Mouse (Mus musculus): Measurements from ENCODE around the gene Dazl. TPM values are rescaled to one million over a fixed set of nuclear protein-coding genes. Genes with fewer than 3 reads are reported as not detected.

The Dazl gene
- 0.20 and 0.78 TPM in 2 replicates for polyA plus RNA-seq (2014; fragmentation: Nextera tagmentation; extraction: Ambion mirVana)

DNA sequence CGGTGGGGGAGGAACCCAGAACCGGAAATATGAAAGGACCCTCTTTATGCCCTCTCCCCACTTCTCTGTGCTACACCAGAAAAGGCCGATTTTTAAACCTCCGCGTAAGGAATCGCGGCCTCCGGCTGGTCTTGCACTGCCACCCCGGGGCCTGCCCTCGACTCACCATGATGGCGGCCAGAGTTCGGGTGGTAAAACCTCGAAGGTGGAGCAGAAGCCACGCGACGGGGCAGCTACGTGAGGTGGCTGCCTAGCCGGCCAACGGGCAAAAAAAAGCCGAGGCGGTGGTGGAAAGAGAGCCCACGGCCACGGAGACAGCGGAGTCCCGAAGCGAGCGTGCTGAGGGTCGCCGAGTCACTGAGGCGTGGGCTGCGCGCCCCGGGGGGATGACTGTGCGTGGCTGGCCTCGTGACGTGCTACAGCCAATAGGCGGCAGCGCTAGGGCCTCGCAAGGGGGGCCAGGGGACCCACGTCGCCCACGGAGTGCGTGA, at the start of gene Dazl:
Dazl (minus strand) TSS at position 396 of the 491 bp plus-strand sequence.
- no peaks in the 10 kb centered on the region for H3K27me3 ChIP-seq (replicated peaks; ENCODE audit: control insufficient read depth, insufficient read depth, low read length)
- peak within 1 kb of the TSS; percentile 51 for H3K4me2 ChIP-seq (ENCODE audit: low read length)
- H3K27ac ChIP-seq (ENCODE audit: low read depth): peak within 1 kb of the TSS; percentile 63
- ATAC-seq (replicated peaks; ENCODE audit: low FRiP score, low TSS enrichment, low read depth): no peak; the same call in 1 of the 2 replicates
- peak within 1 kb of the TSS; percentile 43 for H3K9ac ChIP-seq (ENCODE audit: low read length)
- no peaks in the 10 kb centered on the region for H3K4me1 ChIP-seq (replicated peaks; ENCODE audit: control insufficient read depth, insufficient read depth, low read length)
- peak within 1 kb of the TSS; percentile 36 for H3K4me3 ChIP-seq (ENCODE audit: low read depth, low read length)
- WGBS: 91% methylated on average over 43 of the region's 43 CpGs
- H3K9me3 ChIP-seq (ENCODE audit: control insufficient read depth, low read length): peaks cover 14% of the 10 kb centered on the region
- DNase-seq (ENCODE audit: low spot score): peak; percentile 63
- no peaks in the 10 kb centered on the region for H3K36me3 ChIP-seq (ENCODE audit: control insufficient read depth, insufficient read depth, low read length)

DNA sequence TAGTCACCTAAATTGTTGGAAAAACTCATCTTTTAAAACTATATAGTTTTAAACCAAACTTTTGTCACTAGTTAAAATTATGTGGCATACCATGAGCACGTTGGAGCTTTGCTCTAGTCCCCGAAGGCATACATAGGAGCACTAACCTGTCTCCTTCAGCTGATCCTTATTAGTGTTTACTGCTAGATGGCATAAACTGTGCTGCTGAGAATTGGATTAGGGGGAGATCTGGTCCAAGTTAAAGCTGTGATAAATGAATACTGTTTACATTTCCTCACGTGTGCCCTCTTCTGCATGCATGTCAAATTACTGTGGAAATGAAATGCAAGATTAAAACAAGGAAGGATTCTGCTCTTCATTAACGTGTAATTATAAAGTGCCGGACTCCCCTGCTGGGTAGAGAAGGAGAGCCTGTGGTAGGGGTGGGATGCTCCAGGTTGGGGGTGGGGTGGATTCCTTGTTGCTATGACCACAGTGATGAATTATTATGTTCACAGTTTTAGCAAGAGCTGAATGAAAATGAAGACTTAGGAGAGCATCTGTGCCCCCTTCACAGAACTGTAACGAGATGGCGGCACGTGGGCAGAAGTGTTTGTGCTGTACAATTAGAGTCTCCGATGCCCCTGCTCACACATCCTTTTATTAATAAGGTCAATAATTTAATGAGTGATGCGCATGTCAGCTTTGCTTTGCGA, 48.6 kb upstream of the Dazl start:
- H3K9me3 ChIP-seq (ENCODE audit: control insufficient read depth, low read length): no peaks in the 10 kb centered on the region
- no peak overlapping the region for H3K4me2 ChIP-seq (ENCODE audit: low read length)
- H3K27me3 ChIP-seq (replicated peaks; ENCODE audit: control insufficient read depth, insufficient read depth, low read length): no peaks in the 10 kb centered on the region
- no peak overlapping the region for H3K9ac ChIP-seq (ENCODE audit: low read length)
- no peaks in the 10 kb centered on the region for H3K4me1 ChIP-seq (replicated peaks; ENCODE audit: control insufficient read depth, insufficient read depth, low read length)
- no peak overlapping the region for H3K27ac ChIP-seq (ENCODE audit: low read depth)
- 79% methylated on average over 11 of the region's 11 CpGs for WGBS
- no peaks in the 10 kb centered on the region for H3K36me3 ChIP-seq (ENCODE audit: control insufficient read depth, insufficient read depth, low read length)
- ATAC-seq (replicated peaks; ENCODE audit: low FRiP score, low TSS enrichment, low read depth) (no peak), DNase-seq (ENCODE audit: low spot score) (peak; percentile 36)
- H3K4me3 ChIP-seq (ENCODE audit: low read depth, low read length): no peak overlapping the region

DNA sequence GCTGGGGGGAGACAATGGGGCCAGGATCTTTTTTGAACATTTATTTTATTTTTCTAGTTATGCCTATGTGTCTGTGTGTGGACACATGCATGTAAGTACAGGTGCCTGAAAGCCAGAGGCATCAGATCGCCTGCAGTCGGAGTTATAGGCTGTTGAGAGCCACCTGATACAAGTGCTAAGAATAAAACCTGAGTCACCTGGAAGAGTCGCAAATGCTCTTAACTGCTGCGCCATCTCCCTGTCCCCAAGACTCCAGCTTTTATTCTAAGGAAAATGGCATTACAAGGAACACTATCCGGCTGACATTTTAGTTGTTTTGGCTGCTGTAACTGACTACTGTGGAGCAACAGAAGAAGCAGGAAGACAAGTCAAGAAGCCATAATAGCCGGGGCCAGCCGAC, 45.5 kb upstream of the Dazl start:
- Histone ChIP-seq H3K4me2 (ENCODE audit: low read length) (no peak overlapping the region), H3K4me1 (replicated peaks; ENCODE audit: control insufficient read depth, insufficient read depth, low read length) (no peaks in the 10 kb centered on the region), H3K4me3 (ENCODE audit: low read depth, low read length) (no peak overlapping the region), H3K9ac (ENCODE audit: low read length) (no peak overlapping the region), H3K27ac (ENCODE audit: low read depth) (no peak overlapping the region), H3K27me3 (replicated peaks; ENCODE audit: control insufficient read depth, insufficient read depth, low read length) (no peaks in the 10 kb centered on the region), H3K36me3 (ENCODE audit: control insufficient read depth, insufficient read depth, low read length) (no peaks in the 10 kb centered on the region), H3K9me3 (ENCODE audit: control insufficient read depth, low read length) (no peaks in the 10 kb centered on the region)
- no peak for DNase-seq (ENCODE audit: low spot score)
- WGBS: 90% methylated on average over 7 of the region's 7 CpGs
- ATAC-seq (replicated peaks; ENCODE audit: low FRiP score, low TSS enrichment, low read depth): no peak

DNA sequence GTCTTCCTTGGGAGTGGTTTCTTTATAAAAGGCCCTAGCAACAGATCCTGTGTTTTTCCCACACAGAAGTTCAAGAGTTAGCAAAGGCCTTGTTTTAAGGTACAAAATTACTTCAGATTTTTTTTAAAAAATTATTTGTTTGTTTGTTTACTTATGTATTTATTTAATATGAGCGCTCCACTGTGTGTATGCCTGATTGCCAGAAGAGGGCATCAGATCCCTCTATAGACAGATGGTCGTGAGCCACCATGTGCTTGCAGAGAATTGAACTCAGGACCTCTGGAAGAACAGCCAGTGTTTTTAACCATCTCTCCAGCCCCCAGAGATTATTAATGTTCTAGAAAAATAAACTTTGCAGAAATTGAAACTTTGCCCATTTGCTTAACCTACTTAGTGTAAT, 42.3 kb upstream of the Dazl start:
- no peaks in the 10 kb centered on the region for H3K36me3 ChIP-seq (ENCODE audit: control insufficient read depth, insufficient read depth, low read length)
- H3K9ac ChIP-seq (ENCODE audit: low read length): no peak overlapping the region
- ATAC-seq (replicated peaks; ENCODE audit: low FRiP score, low TSS enrichment, low read depth) (no peak), DNase-seq (ENCODE audit: low spot score) (no peak)
- no peak overlapping the region for H3K4me2 ChIP-seq (ENCODE audit: low read length)
- H3K27ac ChIP-seq (ENCODE audit: low read depth): no peak overlapping the region
- no peaks in the 10 kb centered on the region for H3K27me3 ChIP-seq (replicated peaks; ENCODE audit: control insufficient read depth, insufficient read depth, low read length)
- 80% methylated on average over 2 of the region's 2 CpGs for WGBS
- H3K4me3 ChIP-seq (ENCODE audit: low read depth, low read length): no peak overlapping the region
- H3K4me1 ChIP-seq (replicated peaks; ENCODE audit: control insufficient read depth, insufficient read depth, low read length): no peaks in the 10 kb centered on the region
- no peaks in the 10 kb centered on the region for H3K9me3 ChIP-seq (ENCODE audit: control insufficient read depth, low read length)

DNA sequence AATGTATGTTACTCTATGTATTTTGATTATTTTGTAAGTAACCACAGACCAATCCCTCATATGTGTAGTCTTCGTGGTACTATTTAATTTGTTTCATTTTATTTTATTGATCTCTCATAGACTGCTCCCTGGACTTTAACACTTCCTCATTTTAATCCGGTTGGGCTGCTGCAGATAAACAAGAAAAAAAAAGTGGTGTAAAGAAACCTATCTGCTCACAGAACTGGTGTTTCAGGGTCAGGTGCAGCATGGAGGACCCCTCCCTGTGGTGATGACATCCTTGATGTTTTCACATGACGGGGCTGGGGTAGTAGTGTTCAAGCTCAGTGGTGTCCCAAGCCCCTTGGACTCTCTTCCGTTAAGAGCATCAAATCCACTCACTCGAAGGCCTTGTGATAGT, 41.3 kb upstream of the Dazl start:
- Histone ChIP-seq H3K4me2 (ENCODE audit: low read length) (no peak overlapping the region), H3K36me3 (ENCODE audit: control insufficient read depth, insufficient read depth, low read length) (no peaks in the 10 kb centered on the region), H3K4me1 (replicated peaks; ENCODE audit: control insufficient read depth, insufficient read depth, low read length) (no peaks in the 10 kb centered on the region), H3K27me3 (replicated peaks; ENCODE audit: control insufficient read depth, insufficient read depth, low read length) (no peaks in the 10 kb centered on the region), H3K4me3 (ENCODE audit: low read depth, low read length) (no peak overlapping the region), H3K9ac (ENCODE audit: low read length) (no peak overlapping the region), H3K9me3 (ENCODE audit: control insufficient read depth, low read length) (no peaks in the 10 kb centered on the region), H3K27ac (ENCODE audit: low read depth) (no peak overlapping the region)
- ATAC-seq (replicated peaks; ENCODE audit: low FRiP score, low TSS enrichment, low read depth): no peak
- no peak for DNase-seq (ENCODE audit: low spot score)
- WGBS: 75% methylated on average over 5 of the region's 5 CpGs

DNA sequence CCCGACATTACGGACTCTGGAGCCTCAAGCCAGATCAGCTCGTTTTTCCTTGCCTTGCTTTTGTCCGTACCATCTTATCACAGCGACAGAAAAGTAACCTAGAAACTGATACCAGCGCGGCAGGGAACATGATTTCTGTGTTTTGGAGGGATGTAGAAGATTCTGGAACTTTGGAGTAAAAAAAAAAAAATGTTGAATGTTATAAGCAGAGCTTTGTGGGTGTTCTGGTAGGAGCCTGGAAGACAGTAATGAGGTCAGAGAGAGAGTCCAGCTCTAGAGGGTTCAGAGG, 38.5 kb upstream of the Dazl start:
- no peak for DNase-seq (ENCODE audit: low spot score)
- H3K4me1 ChIP-seq (replicated peaks; ENCODE audit: control insufficient read depth, insufficient read depth, low read length): 0 out of 2 replicates have a peak, but pooled peaks cover 3% of the 10 kb centered on the region
- H3K27ac ChIP-seq (ENCODE audit: low read depth): peak overlapping the region; percentile 35; the same call in 1 of the 2 replicates
- 67% methylated on average over 7 of the region's 7 CpGs for WGBS
- no peak for ATAC-seq (replicated peaks; ENCODE audit: low FRiP score, low TSS enrichment, low read depth)
- no peak overlapping the region for H3K9ac ChIP-seq (ENCODE audit: low read length)
- no peaks in the 10 kb centered on the region for H3K27me3 ChIP-seq (replicated peaks; ENCODE audit: control insufficient read depth, insufficient read depth, low read length)
- H3K36me3 ChIP-seq (ENCODE audit: control insufficient read depth, insufficient read depth, low read length): no peaks in the 10 kb centered on the region
- H3K9me3 ChIP-seq (ENCODE audit: control insufficient read depth, low read length): no peaks in the 10 kb centered on the region
- no peak overlapping the region for H3K4me2 ChIP-seq (ENCODE audit: low read length)
- no peak overlapping the region for H3K4me3 ChIP-seq (ENCODE audit: low read depth, low read length)

DNA sequence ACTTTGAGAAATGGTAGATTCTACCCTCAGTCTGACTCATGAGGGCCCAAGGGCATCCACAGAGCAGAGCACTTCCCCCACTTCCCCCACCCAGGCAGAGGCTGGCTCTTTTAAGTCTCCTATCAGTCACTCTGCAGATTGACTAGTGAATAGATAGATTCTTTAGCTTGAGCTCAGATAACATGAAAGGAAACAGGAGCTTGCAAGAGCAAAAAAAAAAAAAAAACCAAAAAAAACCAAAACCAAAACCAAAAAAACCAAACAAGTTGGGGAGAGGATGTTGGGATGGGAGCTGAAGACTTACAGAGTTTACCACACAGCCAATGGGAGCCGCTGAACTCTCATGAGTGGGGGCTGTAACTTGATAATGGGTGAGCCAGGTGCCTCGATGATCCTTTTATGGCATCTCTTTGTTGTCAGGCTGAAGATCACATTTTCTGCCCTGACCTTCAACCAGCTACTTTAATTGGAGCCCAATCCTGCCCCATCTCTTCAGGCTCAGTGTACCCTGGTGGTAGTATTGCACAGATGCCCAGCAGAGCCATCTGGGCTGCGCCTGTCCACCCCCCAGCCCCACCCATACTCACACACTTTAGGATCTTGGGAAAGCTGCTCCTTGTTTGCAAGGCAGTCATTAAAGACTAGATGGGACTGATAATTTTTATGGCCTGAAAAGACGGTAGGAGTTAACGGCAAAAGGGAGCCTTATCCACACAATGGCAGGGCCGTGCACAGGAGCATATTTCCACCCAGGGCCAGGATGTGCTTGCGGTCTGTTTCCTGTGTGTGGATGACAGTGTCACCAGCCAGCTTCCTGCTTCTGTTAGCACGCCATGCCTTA, 38.0 kb upstream of the Dazl start:
- WGBS: 46% methylated on average over 8 of the region's 8 CpGs
- ATAC-seq (replicated peaks; ENCODE audit: low FRiP score, low TSS enrichment, low read depth): peak; percentile 84
- Histone ChIP-seq H3K27ac (ENCODE audit: low read depth) (peak overlapping the region; percentile 35; the same call in 1 of the 2 replicates), H3K9me3 (ENCODE audit: control insufficient read depth, low read length) (no peaks in the 10 kb centered on the region), H3K4me2 (ENCODE audit: low read length) (no peak overlapping the region), H3K36me3 (ENCODE audit: control insufficient read depth, insufficient read depth, low read length) (no peaks in the 10 kb centered on the region), H3K4me3 (ENCODE audit: low read depth, low read length) (no peak overlapping the region), H3K4me1 (replicated peaks; ENCODE audit: control insufficient read depth, insufficient read depth, low read length) (0 out of 2 replicates have a peak, but pooled peaks cover 3% of the 10 kb centered on the region), H3K27me3 (replicated peaks; ENCODE audit: control insufficient read depth, insufficient read depth, low read length) (no peaks in the 10 kb centered on the region), H3K9ac (ENCODE audit: low read length) (no peak overlapping the region)
- DNase-seq (ENCODE audit: low spot score): no peak

DNA sequence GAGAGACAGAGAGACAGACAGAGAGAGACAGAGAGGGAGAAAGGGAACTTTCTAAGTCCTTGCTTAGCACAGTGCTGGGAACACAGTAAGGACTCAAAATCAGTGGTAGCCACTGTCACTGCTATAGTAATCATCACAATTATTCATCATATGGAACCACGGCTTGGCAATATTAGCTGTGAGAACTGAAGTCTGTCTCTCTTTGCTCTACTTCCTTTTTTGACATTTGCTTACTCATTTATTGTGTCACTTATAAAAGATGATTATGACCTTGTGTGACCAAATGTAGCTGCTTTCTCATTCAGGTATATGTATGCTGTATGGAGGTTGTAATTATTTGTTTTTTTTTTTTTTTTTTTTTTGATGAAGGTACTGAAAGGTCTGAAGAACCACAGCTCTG, 36.8 kb upstream of the Dazl start:
- no peak for ATAC-seq (replicated peaks; ENCODE audit: low FRiP score, low TSS enrichment, low read depth)
- Histone ChIP-seq H3K27ac (ENCODE audit: low read depth) (no peak overlapping the region), H3K4me3 (ENCODE audit: low read depth, low read length) (no peak overlapping the region), H3K27me3 (replicated peaks; ENCODE audit: control insufficient read depth, insufficient read depth, low read length) (no peaks in the 10 kb centered on the region), H3K9me3 (ENCODE audit: control insufficient read depth, low read length) (no peaks in the 10 kb centered on the region), H3K9ac (ENCODE audit: low read length) (no peak overlapping the region), H3K36me3 (ENCODE audit: control insufficient read depth, insufficient read depth, low read length) (no peaks in the 10 kb centered on the region), H3K4me2 (ENCODE audit: low read length) (no peak overlapping the region), H3K4me1 (replicated peaks; ENCODE audit: control insufficient read depth, insufficient read depth, low read length) (0 out of 2 replicates have a peak, but pooled peaks cover 3% of the 10 kb centered on the region)
- DNase-seq (ENCODE audit: low spot score): no peak
- 84% methylated on average over 1 of the region's 1 CpGs for WGBS

Data from intestine, embryonic 14.5 days (tissue).